In genomic region chr4:117681931-117682461, GRCm38 (mm10) we compare ENCODE assay signal across 8 mouse cellular contexts. TPM values are rescaled to one million over a fixed set of nuclear protein-coding genes. Genes with fewer than 3 reads are reported as not detected.
DNase-seq lines count a peak whose midpoint lies in the region; ATAC-seq and TF ChIP-seq lines count a peak whose summit lies in the region.

Gene Dmap1, minus strand, starts transcription at chr4:117682273.

- no peaks in the 10 kb centered on the region for H3K27me3 ChIP-seq in hindbrain, postnatal 0 days (ENCODE audit: insufficient read depth, low read length)
- peaks cover 5% of the 10 kb centered on the region for H3K27me3 ChIP-seq in megakaryocyte, embryonic 14.5 days (replicated peaks)

- H3K4me1 ChIP-seq in hindbrain, postnatal 0 days (ENCODE audit: insufficient read depth, low read length) = peaks cover 3% of the 10 kb centered on the region; the same call in 1 of the 2 replicates
- peaks cover 16% of the 10 kb centered on the region for H3K4me1 ChIP-seq in megakaryocyte, embryonic 14.5 days

- H3K4me2 ChIP-seq in hindbrain, postnatal 0 days (ENCODE audit: low read depth, low read length) = peak within 1 kb of the TSS; percentile 83

- peak within 1 kb of the TSS; percentile 89 for H3K27ac ChIP-seq in gastrocnemius, adult 2 months
- peak within 1 kb of the TSS; percentile 22 for H3K27ac ChIP-seq in hindbrain, postnatal 0 days
- peak within 1 kb of the TSS; percentile 83 for H3K27ac ChIP-seq in left cerebral cortex, adult 2 months

- peak within 1 kb of the TSS; percentile 83 for H3K9ac ChIP-seq in hindbrain, postnatal 0 days (replicated peaks; ENCODE audit: low read length)

- peaks cover 30% of the 10 kb centered on the region for H3K36me3 ChIP-seq in hindbrain, postnatal 0 days (ENCODE audit: insufficient read depth, low read length)
- peaks cover 41% of the 10 kb centered on the region for H3K36me3 ChIP-seq in megakaryocyte, embryonic 14.5 days (replicated peaks; ENCODE audit: low read length)

- under 1% methylated on average over 33 of the region's 33 CpGs for WGBS in hindbrain, postnatal 0 days

- no peaks in the 10 kb centered on the region for H3K9me3 ChIP-seq in hindbrain, postnatal 0 days (ENCODE audit: low read length)
- H3K9me3 ChIP-seq in megakaryocyte, embryonic 14.5 days = no peaks in the 10 kb centered on the region

- TF ChIP-seq CTCF in gastrocnemius, adult 2 months (IDR thresholded peaks at IDR 0.05) = peak; percentile 8; the same call in 1 of the 2 replicates
- peak; percentile 29; the same call in 1 of the 2 replicates for TF ChIP-seq CTCF in hindbrain, postnatal 0 days (IDR thresholded peaks at IDR 0.05; ENCODE audit: low read depth)
- TF ChIP-seq CTCF in left cerebral cortex, adult 2 months (IDR thresholded peaks at IDR 0.05) = peak; percentile 14

- intact Hi-C loops in gastrocnemius, adult 2 months (cut with DNase I) = no loop called here
- intact Hi-C loops in left cerebral cortex, adult 2 months (cut with DNase I) = no loop called here

- ATAC-seq in hindbrain, postnatal 0 days = peak; percentile 89

- DNase-seq in ZHBTc4 (ENCODE audit: low read depth, low spot score) = peak; percentile 92
- DNase-seq in cerebellum, postnatal 4 days (ENCODE audit: low spot score in 2 of 2) = peak; percentile 71 to 89
- peak; percentile 84 for DNase-seq in gastrocnemius, adult 2 months
- DNase-seq in hindbrain, postnatal 0 days (ENCODE audit: low spot score) = peak; percentile 95
- DNase-seq in left cerebral cortex, adult 2 months (ENCODE audit: extremely low spot score in 1 of 2, low spot score in 2 of 2) = peak; percentile 81 to 87
- DNase-seq in right cerebral cortex, postnatal 10 days (ENCODE audit: low spot score in 2 of 2) = peak; percentile 88 to 90
- peak; percentile 75 to 82 for DNase-seq in urinary bladder, postnatal 4 days (ENCODE audit: low spot score in 2 of 2)

- peak within 1 kb of the TSS; percentile 87 for H3K4me3 ChIP-seq in gastrocnemius, adult 2 months
- H3K4me3 ChIP-seq in hindbrain, postnatal 0 days (ENCODE audit: low read length) = peak within 1 kb of the TSS; percentile 94
- peak within 1 kb of the TSS; percentile 90 for H3K4me3 ChIP-seq in left cerebral cortex, adult 2 months
- peak within 1 kb of the TSS; percentile 100 for H3K4me3 ChIP-seq in megakaryocyte, embryonic 14.5 days (replicated peaks)

RNA-seq across cellular contexts. Expression of gene Dmap1, which starts in this region (rescaled TPM):
- total RNA-seq in gastrocnemius, adult 2 months (2021) = 10 to 100 TPM; 15.1 to 17.5 TPM
- total RNA-seq in hindbrain, postnatal 0 days (2014; rRNA removed) = 67.5 and 75.5 TPM in 2 replicates
- 76.5 and 81.4 TPM in 2 replicates for polyA plus RNA-seq in hindbrain, postnatal 0 days (2015; fragmentation: Nextera tagmentation; extraction: Ambion mirVana)
- total RNA-seq in left cerebral cortex, adult 2 months (2021) = 10 to 100 TPM; 37.3 to 42.0 TPM
- polyA plus RNA-seq in megakaryocyte, embryonic 14.5 days (2012; ENCODE audit: insufficient read depth, low replicate concordance) = 7.7 and 22.5 TPM in 2 replicates

Comparison
In these comparisons a context has a peak if more than half of its experiments do, and no peak if none do; other contexts are left out.
1. Peak in every context shown above with its lines: DNase-seq, ATAC-seq, H3K4me3 ChIP-seq and H3K27ac ChIP-seq.
2. H3K27ac ChIP-seq: peak in every context shown above with its lines; median percentile 89 in gastrocnemius, adult 2 months; 83 in left cerebral cortex, adult 2 months; 22 in hindbrain, postnatal 0 days.